ENCODE assay signal across 9 mouse cellular contexts in the genomic region with DNA sequence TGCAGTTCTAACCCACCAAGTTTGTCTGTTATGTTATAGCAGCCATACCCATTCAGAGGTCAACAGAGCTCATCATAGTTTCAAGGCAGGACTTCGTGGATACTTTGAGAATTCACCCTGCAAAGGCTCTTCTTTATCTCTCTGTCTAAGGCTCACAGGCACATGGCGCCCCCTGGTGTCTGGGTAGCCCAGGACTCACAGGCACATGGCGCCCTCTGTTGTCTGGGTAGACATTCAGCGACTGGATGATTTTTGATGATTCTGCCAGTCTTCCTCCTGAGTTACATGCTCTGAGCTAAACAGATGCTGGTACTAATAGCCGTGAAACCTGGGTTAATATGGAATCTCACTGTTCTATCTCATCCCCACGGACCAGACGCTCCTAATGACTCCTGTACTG. TPM values are rescaled to one million over a fixed set of nuclear protein-coding genes. Genes with fewer than 3 reads are reported as not detected.
A peak's percentile ranks its signal among the peaks of the same experiment; 100 is the strongest.
DNase-seq lines count a peak whose midpoint lies in the region; ATAC-seq and TF ChIP-seq lines count a peak whose summit lies in the region.
"Had no signal": no experiment of that assay in that cellular context is flagged by ENCODE, and none has a peak within 500 bp of the region (broad histone marks: within the 10 kb centered on the region; RNA-seq: fewer than 3 reads in every experiment).

No protein-coding gene starts in this region.

- TF ChIP-seq CTCF in ES-Bruce4 (IDR thresholded peaks at IDR 0.05; ENCODE audit: low read depth, low read length) = peak; percentile 98

- WGBS in kidney, embryonic 16.5 days = 71% methylated on average over 7 of the region's 7 CpGs
- WGBS in forebrain, embryonic 15.5 days = 86% methylated on average over 7 of the region's 7 CpGs

- TF ChIP-seq EP300 in ES-Bruce4 (IDR thresholded peaks at IDR 0.05; ENCODE audit: insufficient read depth, low read depth, low read length) = no peak

- H3K9ac ChIP-seq in kidney, embryonic 16.5 days (replicated peaks; ENCODE audit: low read length) = no peak overlapping the region
- no peak overlapping the region for H3K9ac ChIP-seq in ES-Bruce4 (ENCODE audit: low read depth, poor library complexity, severe bottlenecking)
- H3K9ac ChIP-seq in forebrain, embryonic 15.5 days (replicated peaks) = no peak overlapping the region

- TF ChIP-seq POLR2A in ES-Bruce4 (IDR thresholded peaks at IDR 0.05; ENCODE audit: insufficient read depth, low read length) = no peak

- no peaks in the 10 kb centered on the region for H3K36me3 ChIP-seq in kidney, embryonic 16.5 days (ENCODE audit: insufficient read depth, low read length)
- no peaks in the 10 kb centered on the region for H3K36me3 ChIP-seq in ES-Bruce4 (ENCODE audit: control insufficient read depth, insufficient read depth, low read length, poor library complexity, severe bottlenecking)
- no peaks in the 10 kb centered on the region for H3K36me3 ChIP-seq in forebrain, embryonic 15.5 days

- no peak overlapping the region for H3K4me3 ChIP-seq in kidney, embryonic 16.5 days (ENCODE audit: low read length)
- no peak overlapping the region for H3K4me3 ChIP-seq in ES-Bruce4 (ENCODE audit: low read depth, low read length)
- no peak overlapping the region for H3K4me3 ChIP-seq in forebrain, embryonic 15.5 days
- H3K4me3 ChIP-seq: erythroblast, embryonic 14.5 days had no signal

- no peak overlapping the region for H3K4me2 ChIP-seq in kidney, embryonic 16.5 days (replicated peaks; ENCODE audit: low read depth, low read length)
- H3K4me2 ChIP-seq in forebrain, embryonic 15.5 days (replicated peaks) = no peak overlapping the region

- H3K9me3 ChIP-seq in kidney, embryonic 16.5 days (ENCODE audit: low read length) = 0 out of 2 replicates have a peak, but pooled peaks cover 5% of the 10 kb centered on the region
- H3K9me3 ChIP-seq in ES-Bruce4 (replicated peaks; ENCODE audit: control insufficient read depth, insufficient read depth, low read length, poor library complexity, severe bottlenecking) = no peaks in the 10 kb centered on the region
- H3K9me3 ChIP-seq in forebrain, embryonic 15.5 days = no peaks in the 10 kb centered on the region

- no peaks in the 10 kb centered on the region for H3K27me3 ChIP-seq in kidney, embryonic 16.5 days (ENCODE audit: insufficient read depth, low read length)
- H3K27me3 ChIP-seq in ES-Bruce4 (ENCODE audit: control insufficient read depth, insufficient read depth, low read length, poor library complexity, severe bottlenecking) = no peaks in the 10 kb centered on the region
- no peaks in the 10 kb centered on the region for H3K27me3 ChIP-seq in forebrain, embryonic 15.5 days

- H3K4me1 ChIP-seq in kidney, embryonic 16.5 days (ENCODE audit: insufficient read depth, low read length) = no peaks in the 10 kb centered on the region
- no peaks in the 10 kb centered on the region for H3K4me1 ChIP-seq in ES-Bruce4 (ENCODE audit: control insufficient read depth, insufficient read depth, low read length)
- H3K4me1 ChIP-seq in forebrain, embryonic 15.5 days = no peaks in the 10 kb centered on the region

- H3K27ac ChIP-seq in kidney, embryonic 16.5 days (ENCODE audit: low read length) = no peak overlapping the region
- no peak overlapping the region for H3K27ac ChIP-seq in ES-Bruce4 (ENCODE audit: insufficient read depth, low read length)
- no peak overlapping the region for H3K27ac ChIP-seq in forebrain, embryonic 15.5 days (replicated peaks)

- DNase-seq in kidney, adult 11 months = peak; percentile 14
- peak; percentile 86 for DNase-seq in adrenal gland, postnatal 14 days
- DNase-seq in kidney, adult 9 months = peak; percentile 53
- peak; percentile 48 for DNase-seq in lung, postnatal 10 days
- peak; percentile 75 for DNase-seq in testis, postnatal 10 days (ENCODE audit: low spot score)

- ATAC-seq in kidney, embryonic 16.5 days (ENCODE audit: low FRiP score, low TSS enrichment) = no peak
- no peak for ATAC-seq in forebrain, embryonic 15.5 days (replicated peaks)

RNA-seq across cellular contexts. Expression of a gene that starts 34.3 kb away (rescaled TPM):
- 0.22 and 0.24 TPM in 2 replicates for polyA plus RNA-seq in kidney, embryonic 16.5 days (2015; fragmentation: Nextera tagmentation; extraction: Ambion mirVana)
- polyA plus RNA-seq in ES-Bruce4 (2011; ENCODE audit: insufficient read depth, insufficient read length, low read depth, missing spikeins) = 0.36 and 0.40 TPM in 2 replicates
- total RNA-seq in adrenal gland, postnatal 14 days (2021) = 1.8 TPM in 1 of 2 replicates, not detected in the other
- 0.10 TPM in 1 of 2 replicates, not detected in the other for polyA plus RNA-seq in forebrain, embryonic 15.5 days (2015; fragmentation: Nextera tagmentation; extraction: Ambion mirVana)
- polyA plus RNA-seq: erythroblast, embryonic 14.5 days had no signal

Comparison
In these comparisons a context has a peak if more than half of its experiments do, and no peak if none do; other contexts are left out.
1. DNase-seq: peak in every context shown above with its lines; median percentile 86 in adrenal gland, postnatal 14 days; 75 in testis, postnatal 10 days; 53 in kidney, adult 9 months; 48 in lung, postnatal 10 days; 14 in kidney, adult 11 months.